Mouse (Mus musculus): ENCODE measurements around the gene Tnc.

DNA sequence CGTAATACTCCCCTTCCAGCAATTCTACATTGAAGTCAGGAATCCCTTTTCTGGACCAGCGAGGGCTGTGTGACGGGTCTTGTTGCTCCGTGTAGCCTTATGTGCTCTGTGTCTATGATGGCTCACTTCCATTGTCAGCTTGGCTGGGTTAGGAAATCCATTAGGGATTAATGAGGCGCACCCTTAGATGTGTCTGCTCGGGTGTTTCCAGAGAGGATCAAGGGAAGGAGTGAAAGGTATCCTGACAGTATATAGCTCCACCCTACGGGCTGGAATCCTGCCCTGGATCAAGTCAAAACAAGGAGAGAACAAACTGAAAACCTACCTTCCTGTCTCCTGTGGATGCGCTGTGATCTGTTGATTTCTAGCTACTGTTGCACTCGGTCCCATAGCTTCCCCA, 96.8 kb downstream of the Tnc start:
- TF ChIP-seq CTCF (IDR thresholded peaks at IDR 0.05; ENCODE audit: borderline replicate concordance, extremely low read depth, insufficient read depth, insufficient read length), result no peak
- TF ChIP-seq POLR2A (IDR thresholded peaks at IDR 0.05; ENCODE audit: borderline replicate concordance, extremely low read depth, insufficient read depth, insufficient read length, poor library complexity, severe bottlenecking), result no peak
